Mouse (Mus musculus) C2C12 (cell line): Measurements from ENCODE around the gene Tmem150b.

Source experiments
- CTCF ChIP-seq: IDR thresholded peaks from one replicate; pipeline ENCODE4 v1.5.1; 2011; ENCODE audit not compliant: control insufficient read depth, insufficient read depth, insufficient read length
- MAX ChIP-seq: IDR thresholded peaks from one replicate; pipeline ENCODE4 v1.6.1; 2011; ENCODE audit warnings: mild to moderate bottlenecking, control low read depth

DNA sequence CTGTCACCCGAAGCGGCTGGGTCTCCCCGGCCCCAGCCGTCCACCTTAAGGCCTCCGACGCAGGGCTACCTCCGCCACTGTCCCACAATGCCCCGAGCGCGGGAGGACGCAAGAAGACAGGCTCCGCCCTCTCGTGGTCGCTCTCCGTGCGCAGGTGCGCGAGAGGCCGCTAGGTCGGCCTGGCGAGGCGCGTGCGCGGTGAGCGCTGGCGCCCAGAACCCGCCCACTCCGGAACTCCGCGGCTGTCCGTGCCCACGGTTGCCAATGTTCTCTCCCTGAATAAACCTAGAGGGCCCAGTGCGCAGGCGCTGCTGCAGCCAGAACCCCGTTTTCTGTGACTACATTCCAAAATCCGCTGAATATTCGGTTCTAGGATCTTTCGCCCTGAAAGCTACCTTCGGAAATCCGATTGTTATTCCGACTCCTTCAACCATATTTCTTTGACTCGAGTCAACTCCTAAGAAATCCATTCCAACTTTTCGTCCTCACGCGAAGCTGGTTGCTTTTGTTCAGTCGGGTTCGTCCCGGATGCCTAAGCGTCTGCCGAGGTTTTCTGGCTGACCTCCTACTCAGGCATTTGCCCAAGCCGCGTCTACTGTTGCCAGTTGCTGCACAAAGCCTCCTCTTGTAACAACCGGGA lies 66.0 kb downstream of the Tmem150b start, which contains the start of gene Ppp6r1:
- TF ChIP-seq CTCF (no peak), MAX (no peak)
